Mouse (Mus musculus) cerebellum, adult 9-11 months (tissue): Measurements from ENCODE around the gene Gtsf1.
"Not testable (repeated sequence)": the region's sequence is repeated elsewhere in the genome, so short reads cannot be mapped to it uniquely, and the experiment has no call there.

Experiments
- DNase-seq: peaks from one replicate; pipeline ENCODE4 v3.0.0; 2022

Gtsf1 gene

DNA sequence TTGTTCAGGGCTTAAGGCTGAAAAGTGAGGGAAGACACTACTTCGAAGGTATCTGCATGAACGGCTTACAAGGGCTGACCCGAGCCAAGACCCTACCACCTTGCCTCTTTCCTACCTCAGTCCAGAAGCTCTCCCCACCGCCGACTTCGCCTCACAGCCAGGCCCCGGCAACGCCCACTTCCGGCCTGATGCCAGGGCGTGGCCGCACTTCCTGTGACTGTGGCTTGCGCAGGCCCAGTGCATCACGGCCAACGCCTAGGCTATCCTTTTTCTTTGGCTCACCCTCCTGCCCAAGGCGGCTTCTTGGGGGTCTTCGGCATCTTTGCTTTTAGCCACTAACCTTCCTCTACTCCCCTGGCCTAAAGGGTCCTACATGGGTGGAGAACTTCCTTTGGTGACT is at the start of gene Gtsf1:
Gene Gtsf1, minus strand, starts transcription at position 230 of the 400 bp plus-strand sequence.
- no peak for DNase-seq

DNA sequence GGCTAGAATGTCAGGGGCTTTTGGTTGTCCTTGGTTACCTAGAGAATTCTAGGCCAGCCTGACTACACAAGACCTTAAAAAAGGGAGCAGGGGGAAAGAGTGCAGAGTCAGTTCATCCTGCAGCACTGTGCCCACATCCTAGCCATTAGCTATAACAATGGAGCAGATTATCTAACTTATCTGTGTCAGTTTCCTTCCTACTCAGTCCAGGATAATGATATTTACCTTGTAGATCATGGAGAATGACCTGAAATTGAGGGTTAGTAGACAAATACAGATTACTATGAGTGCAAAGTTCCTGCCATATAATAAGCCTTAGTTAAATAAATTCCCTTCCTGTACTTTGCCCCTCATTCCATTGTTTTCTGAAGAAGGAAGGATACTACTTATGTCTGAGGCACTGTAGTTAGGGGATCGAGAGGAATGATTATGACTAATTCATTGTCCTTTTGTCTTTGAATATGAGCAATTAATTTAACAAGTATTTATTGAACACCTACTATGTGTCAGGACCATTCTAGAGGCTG is 48.9 kb upstream of the Gtsf1 start:
- no peak for DNase-seq

DNA sequence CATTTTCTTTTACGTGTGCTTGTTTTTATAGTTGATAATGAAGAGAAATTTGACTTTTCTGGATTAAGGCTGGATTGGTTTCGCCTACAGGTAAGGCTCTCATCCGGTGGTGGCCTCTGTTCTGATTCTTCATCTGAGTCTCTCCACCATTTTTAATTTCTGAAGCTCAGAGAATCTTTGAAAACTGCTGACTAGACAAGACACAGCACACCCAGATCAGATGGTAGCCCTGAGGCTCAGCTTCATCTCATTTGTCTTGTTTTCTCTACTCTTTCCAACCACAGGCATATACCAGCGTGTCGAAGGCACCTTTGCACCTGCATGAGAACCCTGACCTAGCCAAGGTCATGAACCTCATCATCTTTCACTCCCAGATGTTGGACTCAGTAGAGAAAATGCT is 43.5 kb upstream of the Gtsf1 start:
- DNase-seq = no peak

DNA sequence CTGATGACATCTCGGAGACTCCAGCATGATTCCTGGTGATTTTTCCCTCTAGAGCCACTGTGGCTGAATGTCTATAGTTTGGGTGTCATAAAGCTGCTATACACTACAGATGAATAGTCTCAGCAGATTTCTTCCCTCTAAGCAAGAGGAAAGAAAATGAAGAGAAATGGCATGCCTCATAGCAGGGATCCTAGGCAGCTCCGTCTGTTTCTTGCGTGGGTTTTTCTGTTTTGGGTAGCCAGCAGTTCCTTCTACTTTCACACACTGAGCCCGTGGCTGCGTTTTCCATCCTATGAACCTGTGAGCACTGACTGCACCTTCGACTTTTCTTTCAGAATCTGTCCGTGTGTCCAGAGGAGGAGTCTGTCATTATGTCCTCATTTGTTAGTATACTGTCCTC is 42.9 kb upstream of the Gtsf1 start:
- no peak for DNase-seq

DNA sequence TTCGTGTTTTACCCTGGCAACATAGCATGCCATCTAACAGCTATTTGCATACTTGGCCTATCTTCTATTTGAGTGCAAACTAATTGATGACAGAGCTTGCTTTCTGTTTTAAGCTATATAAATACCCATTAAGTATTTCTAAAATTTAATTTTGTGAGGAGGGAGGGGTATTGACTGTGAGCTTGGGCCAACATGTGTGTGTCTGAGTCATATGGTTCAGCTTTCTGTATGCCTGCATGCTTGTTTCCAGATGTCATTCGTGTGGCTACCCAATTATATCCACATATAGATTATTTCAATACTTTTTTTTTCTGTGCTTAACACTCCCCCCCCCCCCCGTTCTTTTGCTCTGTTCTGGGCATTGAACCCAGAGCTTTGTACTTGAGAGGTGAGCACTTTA is 42.0 kb upstream of the Gtsf1 start:
- DNase-seq = no peak

DNA sequence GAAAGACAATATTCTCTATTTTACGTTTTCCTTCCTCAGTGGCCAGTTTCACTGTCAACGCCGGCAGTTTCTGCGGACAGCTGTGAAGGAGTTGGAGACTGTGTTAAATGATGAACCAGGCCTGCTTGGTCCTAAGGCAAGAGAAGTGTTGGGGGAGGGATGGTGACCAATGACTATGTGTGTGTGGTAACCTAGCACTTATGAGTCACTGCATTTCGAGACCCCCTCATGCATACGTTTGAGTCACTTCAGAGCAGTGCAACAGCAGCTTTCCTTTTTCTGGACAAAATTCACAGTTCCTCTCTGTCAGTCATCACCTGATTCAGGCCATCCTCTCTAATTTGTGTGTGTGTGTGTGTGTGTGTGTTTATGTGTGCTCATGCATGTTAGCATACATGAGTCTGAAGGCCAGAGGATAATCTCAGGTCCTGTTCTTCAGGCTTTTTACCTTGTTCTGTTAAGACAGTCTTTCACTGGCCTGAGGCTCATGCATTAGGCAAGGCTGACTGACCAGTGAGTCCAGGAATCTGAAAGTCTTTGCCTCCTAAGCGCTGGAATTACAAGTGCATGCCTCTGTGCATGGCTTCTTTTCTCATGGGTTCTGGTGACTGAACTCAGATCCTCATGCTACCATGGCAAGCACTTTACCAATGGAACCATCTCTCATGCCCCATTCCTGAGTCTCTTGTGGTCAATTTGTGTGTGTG is 41.4 kb upstream of the Gtsf1 start:
- DNase-seq = no peak

DNA sequence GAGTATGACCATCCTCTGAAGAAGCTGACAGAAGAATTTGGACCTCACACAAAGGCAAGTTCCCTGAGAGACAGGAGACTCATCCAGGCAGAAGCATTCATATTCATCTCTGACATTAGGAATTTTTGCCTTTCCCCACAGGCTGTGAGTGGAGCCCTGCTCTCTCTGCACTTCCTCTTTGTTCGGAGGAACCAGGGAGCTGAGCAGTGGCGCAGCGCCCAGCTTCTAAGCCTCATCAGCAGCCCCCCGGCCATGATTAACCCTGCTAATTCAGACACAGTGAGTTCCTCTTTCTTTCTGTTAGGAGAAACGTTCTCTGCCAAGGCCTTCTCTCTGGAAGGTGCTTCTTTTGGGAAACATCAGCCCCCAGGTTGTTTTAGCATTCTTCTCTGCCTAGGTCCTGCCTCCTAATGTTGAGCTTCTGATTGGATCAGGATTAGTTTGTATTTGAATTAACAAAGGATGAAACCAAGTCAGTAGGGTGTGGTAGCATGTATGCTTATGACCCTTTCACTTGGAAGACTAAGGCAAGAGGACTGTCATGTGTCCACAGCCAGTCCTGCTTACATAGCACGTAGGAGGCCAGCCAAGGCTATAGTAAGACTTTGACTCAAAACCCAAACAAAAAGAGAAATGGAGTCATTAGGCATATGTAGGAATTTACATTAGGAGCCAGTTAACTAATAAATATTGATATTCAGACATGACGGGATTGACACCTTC is 32.4 kb upstream of the Gtsf1 start:
- DNase-seq = no peak

DNA sequence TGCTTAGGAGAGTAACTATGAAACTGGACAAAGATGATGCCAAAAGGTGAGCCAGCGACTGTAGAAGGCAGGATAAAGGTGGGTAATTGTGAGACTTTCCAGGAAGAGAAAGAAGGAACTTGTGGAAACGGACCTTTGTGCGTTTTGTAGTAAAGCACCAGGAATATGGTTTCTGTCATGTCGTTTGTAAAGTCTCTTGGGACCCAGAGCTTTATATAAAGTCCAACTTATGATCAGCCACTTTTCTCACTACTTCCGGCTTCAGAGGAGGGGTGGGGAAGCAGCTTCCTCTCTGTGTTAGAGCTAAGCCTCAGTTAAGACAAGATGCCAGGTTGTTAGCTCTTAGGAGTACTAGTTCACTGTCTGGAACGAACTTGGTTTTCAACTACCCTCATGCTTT is 24.2 kb upstream of the Gtsf1 start:
- no peak for DNase-seq

DNA sequence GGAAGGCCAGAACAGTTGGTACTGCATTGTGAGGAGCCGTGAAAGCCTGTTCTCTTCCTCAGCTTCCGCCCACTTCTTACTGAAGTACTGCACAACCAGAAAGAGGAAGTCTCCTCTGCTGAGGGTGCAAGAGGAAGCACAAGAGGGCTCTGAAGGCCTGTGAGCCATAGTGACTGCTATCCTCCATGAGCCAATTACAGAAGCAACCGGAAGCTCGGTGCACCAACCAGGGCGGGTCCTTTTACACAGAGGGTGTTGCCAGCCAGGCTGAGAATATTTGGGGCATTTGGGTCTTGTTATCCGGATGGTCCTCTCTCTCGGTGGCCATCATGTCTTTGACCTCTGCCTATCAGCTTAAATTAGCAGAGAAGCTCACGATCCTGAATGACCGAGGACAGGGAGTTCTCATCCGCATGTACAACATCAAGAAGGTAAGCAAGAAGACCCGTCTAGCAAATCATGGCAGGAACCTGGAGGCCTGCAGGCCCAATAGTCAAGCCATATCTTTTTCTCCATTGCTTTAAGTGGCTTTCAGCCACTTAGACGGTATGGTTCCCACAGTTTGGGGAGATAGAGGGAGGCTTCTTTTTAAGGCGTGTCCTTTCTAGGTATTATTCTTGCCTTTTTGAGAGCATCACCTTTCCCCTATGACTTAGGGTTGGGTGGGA is 23.4 kb upstream of the Gtsf1 start, which contains the start of gene Nckap1l:
Gene Nckap1l, plus strand, starts transcription at position 244 of the 668 bp plus-strand sequence.
- no peak for DNase-seq

DNA sequence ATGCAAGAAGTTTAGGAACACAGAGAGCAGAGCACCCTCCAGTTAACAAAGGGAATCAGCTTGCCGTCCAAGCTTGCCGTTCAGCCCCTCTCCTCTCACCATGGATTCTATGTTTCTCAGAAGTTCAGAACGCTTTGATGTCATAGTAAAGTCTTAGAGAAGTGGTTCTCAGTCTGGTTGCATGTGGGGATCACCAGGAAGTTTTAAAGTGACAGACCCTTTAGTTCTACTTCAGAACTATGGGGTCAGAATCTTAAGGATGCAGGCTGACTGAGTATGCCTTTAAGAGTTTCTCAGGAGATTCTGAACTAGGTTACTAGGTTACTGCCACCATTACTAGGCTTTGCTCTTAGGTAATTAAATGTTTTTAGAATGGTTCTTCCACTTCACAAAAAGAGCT is 18.1 kb upstream of the Gtsf1 start, which contains the start of gene Gtsf2:
Gene Gtsf2, minus strand, starts transcription at position 101 of the 400 bp plus-strand sequence.
- no peak for DNase-seq

DNA sequence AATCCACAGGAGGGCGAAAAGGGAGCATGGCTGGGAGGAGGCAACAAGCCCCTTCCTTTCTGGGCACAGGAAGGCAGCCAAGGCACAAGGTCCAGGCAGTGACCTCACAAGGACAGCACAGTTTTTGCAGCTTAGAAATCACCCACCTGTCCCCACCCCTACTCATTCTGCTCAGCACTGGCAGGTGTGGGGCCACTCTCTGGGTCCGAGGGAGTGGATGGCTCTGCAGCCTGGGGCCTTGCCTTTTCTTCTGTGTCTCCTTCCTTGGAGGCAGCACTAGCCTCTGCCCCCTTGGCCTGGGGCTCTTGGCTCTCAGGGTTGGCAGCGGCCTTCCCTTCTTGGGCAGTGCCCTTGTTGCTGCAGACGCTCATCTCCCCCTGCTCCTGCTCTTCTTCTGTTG is 15.7 kb upstream of the Gtsf1 start:
- DNase-seq = not testable (repeated sequence)

DNA sequence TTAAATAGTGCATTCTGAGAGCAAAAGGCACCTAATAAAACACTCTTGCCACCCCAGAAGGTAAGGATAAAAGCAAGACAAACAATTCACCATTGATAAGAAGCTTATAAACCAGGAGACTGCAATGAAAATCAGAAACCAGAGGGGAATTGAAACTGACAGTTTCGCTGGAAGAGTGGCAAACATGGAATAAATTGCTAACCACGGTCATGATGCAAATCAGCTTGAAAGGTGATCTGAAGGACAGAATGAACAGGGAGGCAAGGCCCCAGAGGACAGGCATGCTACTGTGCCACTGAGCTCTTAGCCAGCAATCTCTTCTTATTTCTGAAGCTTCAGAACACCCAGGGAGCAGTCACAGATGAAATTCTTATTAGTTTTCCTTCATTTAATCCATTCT is 3.3 kb downstream of the Gtsf1 start:
- DNase-seq = no peak

DNA sequence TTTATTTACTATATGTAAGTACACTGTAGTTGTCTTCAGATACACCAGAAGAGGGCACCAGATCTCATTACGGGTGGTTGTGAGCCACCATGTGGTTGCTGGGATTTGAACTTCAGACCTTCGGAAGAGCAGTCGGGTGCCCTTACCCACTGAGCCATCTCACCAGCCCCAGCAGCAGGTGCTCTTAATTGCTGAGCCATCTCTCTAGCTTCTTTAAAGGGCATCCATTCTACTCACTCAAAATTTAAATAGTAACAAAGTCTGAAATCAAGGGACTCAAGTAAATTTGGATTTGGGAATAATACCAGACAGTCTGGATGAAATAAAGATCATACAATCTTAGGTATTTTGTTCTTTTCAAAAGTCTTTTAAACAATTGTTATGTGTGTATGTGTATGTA is 24.7 kb downstream of the Gtsf1 start:
- DNase-seq = not testable (repeated sequence)

DNA sequence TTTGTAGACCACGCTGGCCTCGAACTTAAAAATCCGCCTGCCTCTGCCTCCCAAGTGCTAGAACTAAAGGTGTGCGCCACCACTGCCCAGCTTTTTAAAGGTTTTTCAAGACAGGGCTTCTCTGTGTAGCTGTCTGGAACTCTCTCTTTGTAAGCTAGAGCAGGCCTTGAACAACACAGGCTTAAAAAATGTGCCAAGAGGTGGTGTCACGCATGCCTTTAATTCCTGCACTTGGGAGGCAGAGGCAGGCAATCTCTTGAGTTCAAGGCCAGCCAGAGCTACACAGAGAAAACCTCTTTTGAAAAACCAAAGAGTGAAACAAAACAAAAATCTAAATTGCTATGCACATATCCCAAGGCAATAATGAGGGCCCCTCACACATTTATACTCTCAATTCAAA is 28.9 kb downstream of the Gtsf1 start:
- no peak for DNase-seq

DNA sequence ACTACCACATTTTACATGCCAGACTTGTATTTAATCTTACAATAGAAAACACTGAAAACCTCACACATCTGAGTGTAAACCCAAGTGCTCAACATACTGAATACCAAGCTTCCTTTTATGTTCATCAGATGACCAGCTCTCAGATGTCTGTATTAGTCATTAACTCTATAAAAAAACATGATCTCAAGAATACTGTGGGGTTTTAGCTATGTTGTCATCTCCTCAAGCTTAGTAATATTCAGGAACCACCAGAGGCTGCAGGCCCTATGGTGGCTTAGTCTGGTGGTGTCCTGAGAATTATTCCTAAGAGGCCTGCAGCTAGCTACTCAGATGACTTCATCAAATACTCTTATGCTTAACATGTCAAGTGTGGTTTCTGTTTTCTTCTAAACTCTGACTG is 36.7 kb downstream of the Gtsf1 start:
- no peak for DNase-seq

DNA sequence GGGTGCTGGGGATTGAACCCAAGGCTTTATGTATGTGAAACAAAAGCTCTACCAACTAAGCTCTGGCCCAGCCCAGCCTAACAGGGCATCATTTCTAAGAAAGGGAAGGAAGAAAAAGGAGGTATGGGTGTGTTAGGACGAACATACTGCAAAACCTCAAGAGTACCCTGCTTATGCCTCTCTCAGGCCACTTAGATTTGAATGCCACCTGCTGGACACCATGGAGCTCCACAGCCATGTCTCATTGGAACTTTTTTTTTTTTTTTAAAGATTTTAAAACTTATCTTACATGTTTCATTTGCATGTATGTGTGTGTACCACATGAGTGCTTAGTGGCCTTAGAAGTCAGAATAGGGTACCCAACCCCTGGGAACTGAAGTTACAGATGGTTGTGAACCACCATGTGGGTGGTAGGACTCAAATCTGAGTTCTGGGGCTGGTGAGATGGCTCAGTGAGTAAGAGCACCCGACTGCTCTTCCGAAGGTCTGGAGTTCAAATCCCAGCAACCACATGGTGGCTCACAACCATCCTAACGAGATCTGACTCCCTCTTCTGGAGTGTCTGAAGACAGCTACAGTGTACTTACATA is 41.6 kb downstream of the Gtsf1 start:
- DNase-seq = no peak

DNA sequence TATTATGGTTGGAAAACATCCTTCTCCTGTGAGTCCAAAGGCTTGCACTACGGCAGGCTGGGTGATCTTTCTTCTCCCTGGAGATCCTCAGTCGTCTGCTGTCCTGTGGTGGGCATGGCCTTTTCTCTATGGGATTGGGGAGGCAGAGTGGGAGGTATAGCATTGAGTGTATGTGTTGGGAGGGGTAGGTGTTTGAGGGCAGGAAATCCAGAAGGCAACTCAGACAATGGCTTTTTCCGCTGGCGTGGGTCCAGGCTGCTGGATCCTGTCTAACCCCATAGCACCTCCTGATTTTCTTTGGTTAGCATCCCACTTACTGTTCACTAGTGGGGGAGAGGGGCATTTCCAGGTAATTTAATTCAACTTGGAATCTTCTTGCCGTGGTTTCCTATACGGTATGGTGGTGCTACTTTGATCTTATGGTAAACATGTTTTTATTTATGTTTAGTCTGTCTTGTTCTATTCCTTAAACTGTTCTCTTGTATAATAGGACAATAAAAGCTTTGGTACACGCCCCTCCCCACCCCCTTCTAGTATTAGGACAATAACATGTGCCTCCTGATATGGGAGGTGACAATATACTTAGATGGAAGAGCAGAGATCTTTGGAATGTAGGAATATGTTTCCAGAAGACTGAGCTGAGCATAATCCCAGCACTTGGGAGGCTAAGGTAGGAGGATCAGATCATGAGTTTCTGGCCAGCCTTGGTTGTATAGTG is 46.3 kb downstream of the Gtsf1 start:
- no peak for DNase-seq

DNA sequence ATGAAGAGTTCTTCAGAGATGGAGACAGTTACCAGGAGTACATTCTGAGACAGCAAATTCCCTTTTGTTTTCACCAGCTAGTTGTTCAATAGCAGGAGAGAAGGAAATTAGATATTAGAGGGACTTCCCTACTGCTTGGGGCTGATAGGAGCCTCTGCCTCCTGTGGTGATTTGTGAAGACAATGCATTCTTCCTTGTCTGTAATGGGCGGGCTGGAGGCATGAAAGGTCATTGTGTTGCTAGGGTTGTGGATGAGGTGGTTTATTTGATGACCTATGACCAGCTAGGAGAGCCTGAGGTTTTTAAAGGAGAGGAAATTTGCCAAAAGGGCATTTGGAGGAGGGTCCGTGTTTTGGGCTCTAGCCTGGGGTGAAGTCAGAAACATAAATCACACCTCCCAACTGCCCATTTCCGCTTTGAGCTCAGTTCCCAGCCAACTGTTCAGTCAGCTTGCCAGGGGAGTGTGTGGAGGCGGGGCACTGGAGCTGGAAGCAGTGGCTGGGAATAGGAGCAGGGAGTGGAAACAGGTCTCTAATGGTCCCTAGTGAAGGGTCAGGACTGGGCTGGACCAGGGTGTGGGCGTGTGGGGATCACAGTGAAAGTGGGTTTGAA is 47.4 kb downstream of the Gtsf1 start:
- DNase-seq = no peak

DNA sequence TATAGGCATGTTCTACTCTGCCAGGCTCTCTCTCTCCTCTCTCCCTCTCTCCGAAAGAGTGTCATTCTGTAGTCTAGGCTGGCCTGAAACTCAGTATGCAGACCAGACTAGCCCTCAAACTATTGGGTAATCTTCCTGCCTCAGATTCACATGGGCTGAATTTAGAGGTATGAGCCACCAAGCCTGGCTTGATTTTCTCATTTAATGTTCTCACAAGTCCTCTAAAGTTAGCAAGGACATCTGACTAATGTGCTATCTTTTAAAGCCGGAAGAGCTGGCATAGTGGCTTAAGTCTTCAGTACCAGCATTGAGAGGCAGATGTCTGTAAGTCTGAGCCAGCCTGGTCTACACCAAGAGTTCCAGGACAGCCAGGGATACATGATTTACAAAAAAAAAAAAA is 48.2 kb downstream of the Gtsf1 start:
- DNase-seq = no peak

DNA sequence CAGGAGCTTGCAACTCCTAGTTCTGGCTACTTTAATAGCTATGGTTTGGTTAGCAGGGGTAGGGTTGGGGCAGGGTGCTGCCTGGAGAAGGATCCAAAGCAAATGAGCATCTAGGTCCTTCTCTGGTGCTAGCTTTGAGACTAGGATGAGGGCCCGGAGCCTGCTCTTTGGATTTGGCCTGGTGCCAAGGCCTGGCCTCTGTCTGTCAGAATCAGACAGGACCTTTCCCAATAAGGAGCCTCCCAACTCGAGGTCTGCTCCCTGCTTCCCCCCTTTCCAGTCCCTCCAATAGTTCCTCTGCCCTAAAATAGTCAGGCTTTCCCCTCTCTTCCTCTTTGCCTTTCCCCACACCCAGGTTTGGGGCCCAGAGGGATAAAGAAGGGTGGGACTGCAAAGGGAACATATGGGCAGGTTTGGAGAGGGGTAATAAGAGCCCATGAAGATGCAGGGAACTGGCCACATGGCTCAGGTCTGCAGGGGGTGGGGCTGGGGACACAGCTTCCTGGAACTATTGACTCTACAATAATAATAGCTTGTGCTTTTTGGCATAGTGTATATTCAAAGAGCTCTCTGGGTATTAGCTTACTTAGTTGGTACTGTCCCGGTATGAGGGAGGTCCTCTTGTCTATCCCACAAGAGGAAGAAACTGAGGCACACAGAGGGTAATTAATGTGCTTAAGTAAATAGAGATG is 51.5 kb downstream of the Gtsf1 start:
- no peak for DNase-seq
